10 mouse cellular contexts compared by ENCODE assay signal in the genomic region with DNA sequence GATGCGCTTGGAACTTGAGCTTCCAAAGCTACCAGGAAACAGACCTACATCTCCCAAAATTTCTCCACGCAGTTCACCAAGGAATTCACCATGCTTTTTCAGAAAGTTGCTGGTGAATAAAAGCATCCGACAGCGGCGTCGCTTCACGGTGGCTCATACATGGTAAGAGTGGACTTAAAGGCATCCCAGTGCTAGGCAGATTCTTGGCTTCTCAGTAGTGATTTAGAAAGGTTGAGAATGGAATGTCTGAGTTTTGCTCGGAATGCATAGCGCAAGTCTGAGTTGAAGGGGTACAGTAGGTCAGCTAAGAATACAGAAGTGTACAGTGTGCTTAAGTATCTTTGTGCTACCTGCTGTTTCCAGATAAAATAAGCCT.
A peak's percentile ranks its signal among the peaks of the same experiment; 100 is the strongest.
DNase-seq lines count a peak whose midpoint lies in the region; ATAC-seq and TF ChIP-seq lines count a peak whose summit lies in the region.
"Had no signal": no experiment of that assay in that cellular context is flagged by ENCODE, and none has a peak within 500 bp of the region (broad histone marks: within the 10 kb centered on the region; RNA-seq: fewer than 3 reads in every experiment).

No protein-coding gene starts in this region.

- H3K27ac ChIP-seq in gastrocnemius, adult 2 months: no peak overlapping the region
- peak overlapping the region; percentile 87 for H3K27ac ChIP-seq in hindbrain, embryonic 10.5 days
- H3K27ac ChIP-seq in midbrain, embryonic 11.5 days (ENCODE audit: low read depth, low read length): peak overlapping the region; percentile 68
- H3K27ac ChIP-seq: macrophage had no signal

- intact Hi-C loops in gastrocnemius, adult 2 months (cut with DNase I): no loop called here
- intact Hi-C loops in gastrocnemius, postnatal 36 days (cut with DNase I): no loop called here

- no peaks in the 10 kb centered on the region for H3K9me3 ChIP-seq in hindbrain, embryonic 10.5 days
- no peaks in the 10 kb centered on the region for H3K9me3 ChIP-seq in midbrain, embryonic 11.5 days (ENCODE audit: control insufficient read depth, low read length)

- ATAC-seq in midbrain, embryonic 11.5 days (ENCODE audit: low FRiP score): peak; percentile 15; the same call in 1 of the 2 replicates
- no peak for ATAC-seq in megakaryocyte, adult 5-6 weeks (ENCODE audit: poor library complexity, severe bottlenecking)

- no peaks in the 10 kb centered on the region for H3K27me3 ChIP-seq in hindbrain, embryonic 10.5 days (ENCODE audit: insufficient read depth, poor library complexity, severe bottlenecking)
- no peaks in the 10 kb centered on the region for H3K27me3 ChIP-seq in midbrain, embryonic 11.5 days (ENCODE audit: control insufficient read depth, insufficient read depth, low read length)

- H3K4me1 ChIP-seq in hindbrain, embryonic 10.5 days (replicated peaks): peaks cover 24% of the 10 kb centered on the region
- peaks cover 9% of the 10 kb centered on the region; the same call in 1 of the 2 replicates for H3K4me1 ChIP-seq in midbrain, embryonic 11.5 days (ENCODE audit: control insufficient read depth, insufficient read depth, low read length)

- DNase-seq in gastrocnemius, adult 2 months: no peak
- no peak for DNase-seq in gastrocnemius, postnatal 36 days
- DNase-seq in Muller cell, postnatal 12 days (ENCODE audit: inconsistent ontology term): peak; percentile 64
- no peak for DNase-seq in hindbrain, embryonic 10.5 days (ENCODE audit: low spot score)
- peak; percentile 92 for DNase-seq in midbrain, embryonic 11.5 days (ENCODE audit: low spot score, missing footprints)
- no peak for DNase-seq in layer of hippocampus, postnatal 25 days (ENCODE audit: extremely low spot score in 1 of 2, low spot score in 1 of 2)
- no peak for DNase-seq in adrenal gland, postnatal 4 days (ENCODE audit: low spot score in 2 of 2)
- DNase-seq: adrenal gland, adult 2 months had no signal

- TF ChIP-seq CTCF in gastrocnemius, adult 2 months (IDR thresholded peaks at IDR 0.05): no peak

- H3K36me3 ChIP-seq in hindbrain, embryonic 10.5 days: no peaks in the 10 kb centered on the region
- H3K36me3 ChIP-seq in midbrain, embryonic 11.5 days (ENCODE audit: control insufficient read depth, insufficient read depth, low read length): no peaks in the 10 kb centered on the region

- peak overlapping the region; percentile 75 for H3K4me2 ChIP-seq in midbrain, embryonic 11.5 days

- H3K9ac ChIP-seq in midbrain, embryonic 11.5 days (ENCODE audit: low read length): peak overlapping the region; percentile 65

- 33% methylated on average over 9 of the region's 9 CpGs for WGBS in hindbrain, embryonic 10.5 days
- 24% methylated on average over 9 of the region's 9 CpGs for WGBS in midbrain, embryonic 11.5 days

- H3K4me3 ChIP-seq in gastrocnemius, adult 2 months: peak overlapping the region; percentile 62
- H3K4me3 ChIP-seq in hindbrain, embryonic 10.5 days: peak overlapping the region; percentile 55
- H3K4me3 ChIP-seq in midbrain, embryonic 11.5 days (ENCODE audit: low read depth, low read length): peak overlapping the region; percentile 36

Comparison
In these comparisons a context has a peak if more than half of its experiments do, and no peak if none do; other contexts are left out.
1. DNase-seq: peak in Muller cell, postnatal 12 days (single experiment) and midbrain, embryonic 11.5 days (single experiment); none in gastrocnemius, adult 2 months (single experiment), gastrocnemius, postnatal 36 days (0 of 2), hindbrain, embryonic 10.5 days (single experiment), layer of hippocampus, postnatal 25 days (0 of 2) and adrenal gland, postnatal 4 days (0 of 2).
2. Peak in every context shown above with its lines, with median percentiles within 50 percentile points of each other: H3K4me3 ChIP-seq.